Mouse (Mus musculus) NIH3T3 (cell line): ENCODE data around the gene Cyb5d1.

Source experiments
- DNase-seq: peaks from one replicate; pipeline ENCODE4 v3.0.0-alpha.2; 2012; ENCODE audit warnings: low read depth

The Cyb5d1 gene

DNA sequence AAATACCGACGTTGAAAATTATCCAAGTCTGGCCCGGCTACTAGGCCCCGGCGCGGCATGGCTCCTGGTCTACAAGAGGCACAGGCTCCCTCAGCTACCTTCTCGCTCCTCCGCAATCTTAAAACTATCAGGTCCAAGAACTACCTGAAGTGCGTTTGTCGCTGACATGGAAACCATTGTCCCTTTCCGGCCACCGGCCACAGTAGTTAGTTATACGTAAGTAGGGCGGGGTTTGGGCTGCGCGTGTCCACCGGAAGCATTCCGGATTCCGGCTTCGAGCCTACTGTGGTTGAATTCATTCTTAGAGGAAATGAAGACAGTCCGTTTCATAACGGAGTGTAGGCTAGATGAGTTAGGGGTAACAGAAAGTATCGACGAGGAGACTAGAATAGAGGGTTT, at the start of gene Cyb5d1, which contains the start of gene Naa38:
Gene Cyb5d1 (minus strand): TSS at position 397 of the 399 bp plus-strand sequence.
Gene Naa38 (plus strand): TSS at position 253 of the 399 bp plus-strand sequence.
- peak; percentile 90 for DNase-seq

DNA sequence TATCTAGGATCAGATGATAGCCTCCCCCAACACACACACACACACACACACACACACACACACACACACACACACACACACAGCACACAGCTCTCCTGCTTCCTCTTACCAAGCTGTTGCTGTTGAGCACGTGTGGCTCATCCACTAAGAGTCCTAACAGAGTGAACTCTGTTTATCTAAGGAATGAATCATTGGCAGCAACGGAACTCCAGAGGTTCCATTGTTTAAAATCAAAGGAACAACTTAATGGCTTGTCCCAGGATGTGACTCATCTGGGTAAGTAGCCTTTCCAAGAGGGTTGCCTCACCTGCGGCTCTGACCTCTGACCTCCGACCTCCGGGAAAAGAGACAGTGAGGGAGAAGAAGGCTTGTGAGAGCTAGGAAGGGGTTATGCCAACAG, 47.9 kb upstream of the Cyb5d1 start:
- peak; percentile 74 for DNase-seq

DNA sequence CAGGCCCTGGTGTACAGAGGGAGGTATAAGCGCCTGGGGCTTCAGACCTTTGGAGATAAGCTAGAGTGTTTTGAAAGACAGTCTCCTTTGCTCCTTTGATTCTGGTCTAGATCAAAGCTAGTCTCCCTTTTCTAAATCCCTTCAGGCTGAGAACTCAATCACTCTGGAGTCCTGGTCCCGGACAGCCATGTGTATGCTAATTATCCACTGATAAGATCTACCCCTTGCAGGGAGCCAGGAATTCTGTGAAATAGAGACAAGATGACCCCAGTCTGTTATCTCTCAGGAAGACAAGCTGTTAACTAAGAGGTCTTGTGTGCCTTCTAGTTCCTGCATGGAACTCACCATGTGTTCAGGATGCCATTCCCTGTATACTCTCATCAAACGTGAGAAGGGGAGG, 41.9 kb upstream of the Cyb5d1 start:
- DNase-seq: no peak

DNA sequence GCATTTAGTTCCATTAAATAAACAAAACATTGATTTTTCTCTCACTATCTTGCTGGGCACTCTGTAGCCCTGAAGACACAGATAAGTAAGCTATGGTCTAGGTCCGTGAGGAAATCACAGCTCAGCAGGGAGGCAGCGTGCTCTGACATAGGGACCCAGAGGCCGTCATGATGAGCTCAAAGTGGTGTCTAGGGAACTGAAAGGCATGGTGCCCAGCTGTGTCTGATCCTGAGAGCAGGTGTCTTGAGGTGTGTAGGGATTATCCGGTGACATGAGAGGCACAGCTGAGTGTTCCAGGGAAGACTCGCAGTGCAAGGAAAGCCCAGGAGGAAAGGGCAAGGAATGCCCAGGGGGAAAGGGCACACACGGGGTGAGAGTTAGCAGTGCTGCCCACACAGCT, 37.8 kb upstream of the Cyb5d1 start:
- DNase-seq: no peak

DNA sequence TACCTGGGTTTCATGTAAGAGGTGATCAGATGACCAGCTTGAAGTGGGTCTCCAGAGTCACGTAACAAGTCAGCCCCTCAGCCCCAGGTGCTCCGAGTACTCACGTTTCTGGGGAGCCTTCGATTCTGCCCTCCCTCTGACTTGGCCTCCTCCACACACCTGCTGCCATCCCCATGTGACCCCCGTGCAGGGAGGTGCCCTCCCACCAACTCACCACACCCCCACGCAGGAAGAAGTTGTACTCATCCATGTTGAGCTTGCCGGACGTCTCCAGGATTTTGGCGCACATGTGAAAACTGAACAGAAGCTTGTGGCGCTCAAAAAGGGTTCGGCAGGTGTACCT, 37.2 kb upstream of the Cyb5d1 start:
- no peak for DNase-seq

DNA sequence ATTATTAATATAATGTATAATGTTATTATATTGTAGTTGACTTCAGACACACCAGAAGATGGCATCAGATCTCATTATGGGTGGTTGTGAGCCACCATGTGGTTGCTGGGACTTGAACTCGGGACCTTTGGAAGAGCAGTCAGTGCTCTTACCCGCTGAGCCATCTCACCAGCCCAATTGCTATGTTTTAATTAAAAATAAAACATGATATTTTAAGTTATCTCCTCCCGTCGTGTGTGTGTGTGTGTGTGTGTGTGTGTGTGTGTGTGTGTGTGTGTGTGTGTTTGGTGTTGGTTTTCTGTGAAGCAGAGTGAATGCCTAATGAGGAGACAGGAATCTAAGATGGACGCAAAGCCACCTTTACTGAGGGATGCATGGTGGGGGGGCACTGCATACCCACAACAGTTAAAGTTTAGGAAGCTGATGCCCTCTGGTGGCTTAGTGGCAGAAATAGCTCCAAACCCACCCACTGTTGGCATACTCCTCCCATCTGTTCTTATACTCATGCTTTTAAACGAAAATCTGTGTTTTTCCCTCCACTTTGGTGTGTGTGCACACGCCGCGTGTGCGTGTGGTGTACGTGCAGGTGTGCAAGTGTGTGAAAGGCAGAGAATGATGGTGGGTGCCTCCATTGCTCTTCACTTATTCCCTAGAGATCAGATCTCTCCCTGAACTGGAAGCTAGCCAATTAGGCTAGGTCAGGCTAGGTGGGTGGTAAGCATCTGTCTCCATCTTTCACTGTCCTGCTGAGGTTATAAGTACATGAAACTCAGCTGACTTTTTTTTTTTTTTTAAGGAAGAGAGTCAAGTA, 36.6 kb upstream of the Cyb5d1 start:
- DNase-seq: peak; percentile 89

DNA sequence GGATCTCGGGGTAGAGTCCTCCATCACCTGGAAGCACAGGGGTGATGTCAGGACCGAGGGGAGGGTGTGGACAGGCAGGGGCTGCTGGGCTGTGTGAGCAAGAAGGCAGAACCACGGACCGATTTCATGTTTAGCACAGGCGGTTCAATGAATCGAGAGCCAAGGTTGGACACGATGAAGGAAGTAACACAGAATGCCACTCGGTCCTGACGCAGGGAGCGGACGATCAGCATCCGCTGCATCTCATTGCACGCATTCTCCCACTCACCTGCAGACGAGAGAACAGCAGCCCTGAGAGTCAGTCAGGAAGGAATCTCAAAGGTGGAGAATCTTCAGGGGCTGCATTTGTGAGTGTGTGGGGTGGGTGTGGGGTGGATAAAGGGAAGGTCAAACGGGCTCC, 35.2 kb upstream of the Cyb5d1 start:
- DNase-seq: no peak

DNA sequence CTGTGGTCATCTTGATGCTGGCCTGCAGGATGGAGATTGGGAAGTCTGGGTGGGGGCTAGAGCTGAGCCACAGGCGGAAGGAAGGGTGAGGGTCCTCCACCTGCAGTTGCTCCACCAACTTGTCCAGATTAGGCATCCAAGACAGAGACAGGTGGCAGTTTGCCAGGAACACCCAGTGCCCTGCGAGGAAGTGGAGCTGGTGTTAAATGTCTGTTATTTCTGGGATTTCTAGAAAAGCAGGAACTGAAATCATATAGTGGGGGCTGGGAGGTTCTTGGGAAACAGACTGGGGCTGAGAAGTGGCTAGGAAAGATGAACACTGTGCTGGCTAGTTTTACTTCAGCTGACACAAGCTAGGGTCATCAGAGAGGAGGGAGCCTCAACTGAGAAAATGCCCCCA, 33.9 kb upstream of the Cyb5d1 start:
- DNase-seq: peak; percentile 17

DNA sequence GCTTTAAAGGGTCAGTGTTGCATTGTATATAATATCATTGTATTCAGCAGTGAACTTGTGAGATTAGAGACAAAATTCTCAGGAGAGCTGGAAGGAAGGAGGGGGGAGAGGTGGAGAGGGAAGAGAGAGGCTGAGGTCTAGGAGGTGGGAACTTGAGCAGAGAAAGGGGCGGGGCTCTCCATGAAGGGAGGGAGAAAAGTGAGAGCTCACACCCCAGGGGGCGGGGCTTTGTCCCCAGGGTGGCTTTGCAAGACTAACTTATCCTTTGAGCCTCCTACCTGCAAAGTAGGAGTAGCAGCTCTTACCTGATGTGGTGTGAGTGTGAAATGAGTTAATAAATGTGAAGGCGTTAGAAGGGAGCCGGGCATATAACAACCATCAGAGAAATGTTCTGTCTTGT, 33.3 kb upstream of the Cyb5d1 start:
- DNase-seq: peak; percentile 59

DNA sequence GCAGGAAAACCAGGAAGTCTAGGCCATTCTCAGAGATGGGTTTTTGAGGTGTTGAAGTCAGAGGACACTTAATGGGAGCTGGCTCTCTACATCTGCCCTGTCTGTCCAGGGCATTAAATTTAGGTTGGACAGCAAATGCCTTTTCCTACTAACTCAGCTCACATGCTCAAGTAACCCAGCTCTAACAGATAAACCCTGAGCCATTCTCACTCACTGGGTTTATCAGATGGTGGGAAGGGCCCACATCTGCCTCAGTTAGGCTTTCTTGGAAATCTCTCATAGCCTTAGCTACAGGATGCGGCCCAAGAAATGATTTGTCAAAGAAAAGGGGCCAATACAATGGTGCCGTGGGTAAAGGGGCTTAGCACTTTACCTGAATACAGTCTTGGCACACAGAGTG, 30.8 kb upstream of the Cyb5d1 start:
- no peak for DNase-seq

DNA sequence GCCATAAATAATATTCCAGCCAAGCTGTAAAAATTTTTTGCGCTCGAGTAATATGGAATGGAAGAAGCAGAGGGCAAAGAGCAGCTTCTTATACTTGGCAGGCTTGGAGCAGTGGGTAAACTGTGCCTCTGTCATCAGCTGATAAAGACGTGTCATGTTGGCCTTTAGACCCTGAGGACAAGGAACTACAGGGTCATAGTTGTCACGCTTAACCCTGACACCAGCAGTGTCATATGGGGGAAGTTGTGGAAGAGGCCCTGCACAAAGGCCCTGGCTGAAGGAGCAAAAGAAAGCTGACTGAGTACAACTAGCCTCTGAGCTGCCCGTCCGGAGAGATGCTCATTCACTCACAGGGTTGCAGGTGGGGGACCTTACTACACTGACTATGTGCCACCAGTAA, 28.5 kb upstream of the Cyb5d1 start:
- DNase-seq: no peak

DNA sequence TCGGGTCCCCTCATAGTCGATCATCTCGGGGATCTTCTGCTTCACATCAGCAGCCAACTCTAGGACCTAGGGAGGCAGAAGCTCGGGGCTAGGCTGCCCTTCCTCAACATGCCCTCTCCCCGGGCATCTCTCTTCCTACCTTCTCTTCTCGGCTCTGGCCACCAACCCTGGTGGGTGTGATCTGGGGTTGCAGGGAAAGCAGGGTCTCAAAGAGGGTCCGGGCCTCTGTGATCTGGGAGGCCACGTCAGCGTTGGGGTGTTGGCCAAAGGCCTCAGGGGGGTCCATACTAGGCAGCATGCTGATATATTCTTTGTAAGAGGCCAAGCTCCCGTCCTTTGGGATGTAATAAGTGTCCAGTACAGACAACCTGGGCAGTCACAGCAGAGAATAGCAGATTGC, 27.4 kb upstream of the Cyb5d1 start:
- no peak for DNase-seq

DNA sequence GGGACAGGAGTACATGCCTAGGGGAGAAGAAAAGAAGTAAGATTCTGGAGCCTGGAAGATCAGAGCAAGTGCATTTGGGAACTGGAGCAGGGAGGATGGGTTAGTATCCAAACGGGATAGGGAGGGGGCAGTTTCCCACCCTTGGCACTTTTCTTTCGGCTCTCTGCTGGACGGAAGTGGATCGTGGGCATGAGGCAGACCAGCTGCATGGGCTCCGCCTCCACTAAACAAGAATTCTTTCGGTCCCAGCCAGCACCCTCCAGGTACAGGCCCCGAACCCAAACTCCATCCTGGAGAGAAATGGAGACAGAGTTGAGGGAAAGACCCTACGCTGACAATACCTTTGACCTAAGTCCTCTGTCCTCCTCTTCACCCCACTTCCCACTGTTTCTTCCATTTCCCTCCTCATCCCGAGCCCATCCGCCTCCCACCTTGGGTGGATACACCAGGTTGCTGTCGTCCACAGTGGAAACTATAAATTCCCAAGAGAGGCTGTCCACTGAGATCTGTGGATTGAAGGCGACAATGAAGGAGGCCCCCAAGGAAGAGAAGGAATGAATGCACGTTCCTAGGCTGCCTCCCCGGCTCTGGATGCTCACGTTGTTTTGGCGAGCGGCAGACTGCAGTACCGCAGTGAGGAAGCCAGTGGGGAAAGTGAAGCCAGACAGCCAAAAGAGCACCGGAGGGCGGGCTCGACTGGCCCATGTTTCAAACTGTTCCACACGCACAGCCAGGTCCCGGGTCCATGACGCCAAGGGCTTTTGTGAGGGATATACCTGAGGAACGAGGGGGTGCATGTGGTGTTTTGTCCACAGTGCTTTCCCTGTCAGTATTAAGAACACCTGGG, 25.9 kb upstream of the Cyb5d1 start:
- DNase-seq: no peak

DNA sequence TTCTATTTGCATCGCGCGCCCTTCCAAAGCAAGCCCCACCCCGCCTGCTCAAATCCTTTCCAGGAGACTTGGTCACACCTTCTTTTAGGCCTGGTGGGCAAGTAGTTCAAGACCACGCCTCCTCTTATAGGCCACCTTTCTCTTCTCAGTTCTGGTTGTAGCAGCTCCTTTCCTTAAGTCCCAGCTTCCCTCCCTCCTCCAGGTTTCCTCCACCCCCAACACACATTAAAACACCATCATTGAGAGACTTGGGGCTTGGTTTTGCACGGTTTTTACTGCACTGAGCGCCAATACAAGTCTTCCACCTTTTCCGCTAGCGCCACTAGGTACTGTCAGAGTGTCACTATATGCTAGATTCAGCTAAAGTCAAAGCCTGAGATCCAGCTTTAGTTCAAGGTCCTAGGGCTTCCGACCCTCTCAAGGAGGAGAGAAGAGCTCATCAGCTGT, 25.1 kb upstream of the Cyb5d1 start:
- DNase-seq: no peak

DNA sequence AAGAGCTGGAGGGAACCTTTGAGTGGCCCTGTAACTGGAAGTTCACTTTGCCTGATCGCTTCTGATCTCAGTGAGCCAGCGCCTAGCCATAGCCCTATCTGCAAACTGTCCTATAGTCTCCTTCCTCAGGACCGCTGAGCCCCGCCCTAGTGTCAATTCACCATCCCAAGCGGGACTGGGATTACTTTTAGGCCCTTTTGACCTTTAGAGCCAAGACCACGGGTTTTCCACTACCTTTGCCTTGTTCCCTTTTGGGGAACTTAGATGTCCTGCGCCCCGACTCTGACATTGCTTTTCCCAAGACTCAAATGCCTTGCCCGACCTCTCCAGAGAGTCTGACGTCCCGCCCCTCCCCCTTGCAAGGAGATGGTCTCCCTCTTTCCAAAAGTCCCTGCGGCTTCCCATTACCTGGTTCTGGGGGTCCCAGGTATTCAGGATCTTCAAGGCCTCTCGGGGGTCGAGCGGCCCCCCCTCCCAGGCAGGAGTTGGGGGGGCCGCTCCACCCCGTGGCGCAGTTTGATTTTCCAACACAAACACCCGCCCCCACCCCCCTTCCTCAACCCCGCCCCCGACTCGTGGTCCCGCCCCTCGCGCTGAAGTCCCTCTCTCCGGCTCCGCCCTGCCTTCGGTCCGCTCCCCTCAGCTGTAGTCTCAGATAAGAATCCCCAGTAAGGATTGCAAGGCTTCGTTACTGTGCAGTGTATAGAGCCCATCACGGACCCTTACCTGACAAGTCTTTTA, 24.6 kb upstream of the Cyb5d1 start:
- DNase-seq: peak; percentile 76

DNA sequence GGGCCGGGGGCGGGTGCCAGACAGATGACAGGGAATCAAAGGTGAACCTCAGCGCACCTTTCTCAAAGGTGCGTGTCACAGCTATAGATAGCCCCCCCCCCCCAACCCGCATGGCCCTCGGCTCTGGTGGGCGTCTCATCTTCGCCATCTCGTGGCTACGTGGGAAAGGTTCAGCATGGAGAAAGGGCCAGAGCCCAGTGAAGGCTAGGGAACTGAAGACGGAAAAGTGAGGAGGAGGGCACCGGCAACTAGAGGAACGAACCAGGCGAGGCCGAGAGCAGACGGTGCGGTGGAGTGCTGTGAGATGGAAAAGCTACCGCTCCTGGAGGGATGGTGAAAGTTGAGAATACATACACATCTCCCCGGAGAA, 24.0 kb upstream of the Cyb5d1 start:
- peak; percentile 70 for DNase-seq

DNA sequence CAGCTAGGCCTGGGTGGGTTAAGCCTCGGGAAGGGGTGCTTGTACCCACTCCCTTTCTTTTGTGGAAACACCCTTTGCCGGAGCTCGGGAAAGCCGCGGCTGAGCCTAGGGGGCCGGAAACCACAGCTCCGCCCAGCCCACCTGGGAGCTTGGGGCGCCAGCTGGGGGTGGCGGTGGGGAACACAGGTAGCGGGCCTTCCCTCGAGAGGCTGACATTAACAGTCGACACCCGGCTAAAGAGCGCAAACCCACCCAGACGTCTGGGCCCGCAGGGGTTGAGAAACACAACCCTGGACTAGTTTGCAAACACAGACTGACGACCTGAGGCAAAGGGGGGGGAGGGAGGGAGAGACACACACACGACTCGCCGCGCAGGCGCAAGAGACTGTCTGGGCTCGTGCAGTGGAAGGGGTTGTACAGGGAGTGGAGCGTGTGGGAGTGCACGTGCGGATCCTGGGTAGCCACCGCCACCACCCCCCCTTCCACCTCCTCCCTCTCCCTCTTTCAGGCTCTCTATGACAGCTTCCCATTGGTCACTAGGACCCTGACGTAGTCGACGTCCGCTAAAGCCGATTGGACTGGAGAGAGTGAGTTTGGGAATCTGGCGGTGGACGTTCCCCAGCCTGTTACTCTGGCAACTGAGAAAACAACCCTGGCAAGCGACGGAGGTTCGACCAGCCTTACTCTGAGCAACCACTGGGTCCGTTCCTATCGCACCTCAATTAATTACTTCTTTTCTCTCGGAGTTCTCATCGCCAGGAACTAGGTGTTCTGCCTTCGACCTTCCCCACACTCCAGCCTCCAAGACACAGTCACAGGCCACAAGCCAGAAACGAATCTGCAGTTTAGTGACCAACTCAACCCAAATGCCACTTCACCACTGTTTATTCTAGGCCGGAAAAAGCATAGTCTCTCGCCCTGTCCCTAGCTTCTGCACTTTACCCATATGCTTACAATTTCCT, 23.3 kb upstream of the Cyb5d1 start:
- peak; percentile 99 for DNase-seq

DNA sequence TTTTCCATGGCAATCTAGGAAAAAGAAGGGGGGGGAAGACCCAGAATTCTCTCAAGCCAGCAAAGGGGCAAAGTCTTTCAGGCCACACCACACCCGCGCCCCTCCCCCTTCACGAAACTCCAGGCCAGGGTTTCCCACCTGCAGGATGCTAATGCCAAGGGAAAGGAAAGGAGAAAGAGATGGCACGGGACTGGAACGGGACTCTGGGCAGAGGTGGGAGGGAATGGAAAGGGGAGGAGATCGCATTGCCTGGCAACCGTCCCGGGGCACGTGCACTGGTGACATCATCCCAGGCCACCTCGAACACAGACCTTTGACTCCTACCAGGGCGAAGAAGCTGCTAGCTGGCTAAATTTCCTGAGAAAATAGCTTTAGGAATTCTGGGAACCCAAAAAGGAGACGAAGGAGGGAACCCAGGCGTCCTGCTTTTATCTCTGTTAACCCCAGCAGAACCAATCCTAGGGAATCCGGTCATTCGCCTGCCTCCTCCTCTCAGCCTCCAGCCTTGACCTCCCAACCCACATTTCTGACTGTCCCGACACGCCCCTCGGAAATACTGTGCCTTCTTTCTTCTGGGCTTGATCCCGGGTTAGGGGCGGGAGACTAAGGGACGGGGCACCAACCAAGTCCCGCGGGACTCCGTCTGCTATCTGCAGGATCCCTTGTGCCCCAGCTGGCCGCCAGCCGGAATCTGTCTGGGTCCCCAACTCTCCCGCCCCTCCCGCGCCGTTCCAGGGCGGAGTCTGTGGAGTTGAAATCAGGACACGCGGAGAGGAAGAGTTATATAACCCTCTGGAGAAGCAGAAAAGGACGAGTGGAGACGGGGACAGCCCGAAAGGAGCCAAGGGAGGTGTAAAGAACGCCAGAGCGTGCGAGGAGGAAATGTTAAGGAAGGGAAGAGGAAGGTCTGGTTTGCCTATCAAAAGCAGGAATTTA, 22.3 kb upstream of the Cyb5d1 start:
- DNase-seq: peak; percentile 97

DNA sequence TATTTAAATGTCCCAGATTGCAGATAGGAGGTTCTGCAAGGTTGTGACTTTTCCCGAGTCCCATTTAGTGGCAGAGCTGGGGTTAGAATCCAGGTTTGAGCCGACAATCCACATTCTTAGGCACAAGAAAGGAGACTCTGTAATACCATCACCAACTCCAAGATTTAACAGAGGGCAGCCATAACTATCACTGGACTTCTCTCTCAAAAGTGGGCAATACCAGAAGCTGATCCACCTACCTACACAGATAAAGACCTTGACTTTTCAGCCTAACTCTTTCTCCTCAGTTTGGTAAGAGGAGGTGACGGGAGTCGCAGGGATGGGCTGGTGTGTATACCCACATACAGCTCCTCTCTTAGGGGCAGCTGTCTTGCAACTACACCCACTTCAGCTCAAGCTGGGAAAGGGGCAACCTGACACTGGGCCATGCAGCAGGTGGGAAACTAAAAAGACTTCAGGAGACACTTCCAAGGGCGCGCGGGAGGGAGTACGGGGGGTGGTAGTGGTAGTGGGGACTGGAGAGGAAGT, 21.6 kb upstream of the Cyb5d1 start:
- no peak for DNase-seq

DNA sequence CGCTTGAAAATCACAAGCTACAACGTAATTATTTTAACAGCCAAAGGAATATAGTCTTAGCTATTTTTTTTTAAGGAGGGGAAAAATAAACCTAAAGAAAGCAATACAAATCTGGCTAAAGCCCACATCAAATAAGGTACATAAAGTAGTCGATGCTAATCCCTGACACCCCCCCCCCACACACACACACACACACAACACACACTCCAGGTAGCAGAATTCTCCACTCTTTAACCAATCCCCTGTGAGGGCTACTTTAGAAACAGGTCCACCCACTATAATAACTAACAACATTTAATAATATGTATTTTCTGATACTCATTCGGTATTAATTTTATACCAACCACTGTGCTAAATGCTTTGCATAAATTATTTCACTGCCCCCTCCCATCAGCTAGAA, 21.1 kb upstream of the Cyb5d1 start:
- DNase-seq: no peak
